Mouse (Mus musculus) liver, adult 2 months (tissue): ENCODE measurements around the gene Cerk. TPM values are rescaled to one million over a fixed set of nuclear protein-coding genes. Genes with fewer than 3 reads are reported as not detected.
A peak's percentile ranks its signal among the peaks of the same experiment; 100 is the strongest.

ENCODE experiments used
- DNase-seq: peaks from one replicate; pipeline ENCODE4 v3.0.0-alpha.2; 2011; ENCODE audit warnings: low read depth, low spot score; ENCODE audit errors: extremely low read depth
- H3K27ac ChIP-seq: fragments of 200-500 bp; replicated peaks from 2 replicates; pipeline ENCODE4 v1.5.1; 2012; ENCODE audit warnings: low read depth, mild to moderate bottlenecking, control low read depth, inconsistent platforms, low read length; ENCODE audit not compliant: insufficient read depth
- H3K27me3 ChIP-seq: fragments of 200-500 bp; 2 replicates; pipeline ENCODE4 v1.6.1; 2012; ENCODE audit warnings: mild to moderate bottlenecking, moderate library complexity, low read length, inconsistent platforms; ENCODE audit not compliant: control insufficient read depth, insufficient read depth
- H3K36me3 ChIP-seq: fragments of 200-500 bp; 2 replicates; pipeline ENCODE4 v1.6.1; 2012; ENCODE audit warnings: low read length, inconsistent platforms; ENCODE audit not compliant: control insufficient read depth, insufficient read depth
- H3K4me1 ChIP-seq: fragments of 200-500 bp; 2 replicates; pipeline ENCODE4 v1.6.1; 2011; ENCODE audit warnings: low read length; ENCODE audit not compliant: control insufficient read depth, insufficient read depth
- H3K4me3 ChIP-seq: fragments of 200-500 bp; 2 replicates; pipeline ENCODE4 v1.5.1; 2011; ENCODE audit warnings: low read depth, mild to moderate bottlenecking, control low read depth, low read length, moderate library complexity; ENCODE audit not compliant: insufficient read depth
- H3K79me2 ChIP-seq: fragments of 200-500 bp; 2 replicates; pipeline ENCODE4 v1.6.1; 2012; ENCODE audit warnings: inconsistent platforms, mild to moderate bottlenecking, low read length, moderate library complexity; ENCODE audit not compliant: control insufficient read depth, insufficient read depth
- H3K9ac ChIP-seq: fragments of 200-500 bp; 2 replicates; pipeline ENCODE4 v1.6.1; 2012; ENCODE audit warnings: low read depth, mild to moderate bottlenecking, control low read depth, inconsistent platforms, low read length
- CTCF ChIP-seq: fragments of 200-500 bp; IDR thresholded peaks from 2 replicates; pipeline ENCODE4 v1.5.1; 2011; ENCODE audit warnings: low read depth, low read length, control low read depth
- POLR2A ChIP-seq: fragments of 200-500 bp; IDR thresholded peaks from 2 replicates; pipeline ENCODE4 v1.6.1; 2011; ENCODE audit warnings: low read length, control low read depth; ENCODE audit not compliant: insufficient read depth; ENCODE audit errors: extremely low read depth
- WGBS: fragments of 180-500 bp; shearing (Covaris S2); methylation state at CpG from one replicate; pipeline ENCODE4 v1.1.7; 2018; 5-methylcytosine and 5-hydroxymethylcytosine counted together
- polyA plus RNA-seq: library from polyadenylated mRNA; depleted of rRNA; stranded (reverse); fragments of >200 nt; gene quantifications from 2 replicates; pipeline ENCODE4 v1.2.3, GENCODE M21; 2012
- total RNA-seq: library from RNA; depleted of rRNA; stranded (reverse); fragments of >200 nt; gene quantifications from 2 replicates; pipeline ENCODE4 v1.2.3, GENCODE M21; 2014

The Cerk gene
- total and polyA plus RNA-seq, 2 experiments = 2.7 to 3.0 TPM

DNA sequence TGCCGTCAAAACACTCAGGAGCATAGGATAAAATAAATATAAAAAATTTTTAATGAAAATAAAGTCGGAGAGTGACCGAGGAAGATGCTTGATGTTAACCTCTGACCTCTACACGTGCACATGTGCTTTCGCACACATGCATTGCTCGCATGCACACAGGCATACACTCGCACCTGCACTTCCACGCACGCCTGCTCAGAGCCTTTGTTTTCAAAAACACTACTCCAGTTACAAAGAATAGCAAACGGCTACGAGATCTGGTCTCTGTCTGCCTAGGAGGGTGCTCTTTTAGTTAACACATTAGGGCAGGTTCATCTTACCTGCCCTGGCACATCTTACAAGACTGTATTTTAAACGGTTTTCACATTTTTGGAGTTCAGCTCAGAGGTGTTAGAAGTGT, 14.6 kb downstream of the Cerk start:
- Histone ChIP-seq H3K27me3 (no peaks in the 10 kb centered on the region), H3K27ac (no peak overlapping the region), H3K9ac (no peak overlapping the region), H3K36me3 (no peaks in the 10 kb centered on the region), H3K4me3 (no peak overlapping the region), H3K4me1 (peaks cover 15% of the 10 kb centered on the region), H3K79me2 (no peaks in the 10 kb centered on the region; the same call in 1 of the 2 replicates)
- TF ChIP-seq POLR2A (no peak), CTCF (no peak)
- 90% methylated on average over 12 of the region's 12 CpGs for WGBS
- no peak for DNase-seq

DNA sequence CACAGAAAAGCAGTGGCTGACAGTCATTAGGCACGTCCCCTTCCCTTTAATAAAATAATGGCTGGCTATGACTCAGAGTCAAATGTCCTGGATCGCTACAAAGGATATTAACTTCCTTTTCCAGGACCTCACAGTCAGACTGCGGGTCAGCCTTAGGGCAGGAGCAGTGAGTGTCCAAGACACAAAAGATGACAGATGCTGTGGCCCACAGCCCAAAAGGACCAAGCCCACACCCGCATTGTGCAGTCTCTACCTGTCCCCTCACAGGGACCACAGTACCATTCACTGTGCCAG, 16.2 kb downstream of the Cerk start:
- H3K27me3 ChIP-seq = no peaks in the 10 kb centered on the region
- H3K36me3 ChIP-seq = no peaks in the 10 kb centered on the region
- H3K79me2 ChIP-seq = no peaks in the 10 kb centered on the region; the same call in 1 of the 2 replicates
- peak; percentile 41 for DNase-seq
- H3K9ac ChIP-seq = no peak overlapping the region
- H3K4me3 ChIP-seq = no peak overlapping the region
- TF ChIP-seq CTCF (no peak), POLR2A (no peak)
- peaks cover 6% of the 10 kb centered on the region for H3K4me1 ChIP-seq
- WGBS = 71% methylated on average over 4 of the region's 4 CpGs
- H3K27ac ChIP-seq = peak overlapping the region; percentile 35

DNA sequence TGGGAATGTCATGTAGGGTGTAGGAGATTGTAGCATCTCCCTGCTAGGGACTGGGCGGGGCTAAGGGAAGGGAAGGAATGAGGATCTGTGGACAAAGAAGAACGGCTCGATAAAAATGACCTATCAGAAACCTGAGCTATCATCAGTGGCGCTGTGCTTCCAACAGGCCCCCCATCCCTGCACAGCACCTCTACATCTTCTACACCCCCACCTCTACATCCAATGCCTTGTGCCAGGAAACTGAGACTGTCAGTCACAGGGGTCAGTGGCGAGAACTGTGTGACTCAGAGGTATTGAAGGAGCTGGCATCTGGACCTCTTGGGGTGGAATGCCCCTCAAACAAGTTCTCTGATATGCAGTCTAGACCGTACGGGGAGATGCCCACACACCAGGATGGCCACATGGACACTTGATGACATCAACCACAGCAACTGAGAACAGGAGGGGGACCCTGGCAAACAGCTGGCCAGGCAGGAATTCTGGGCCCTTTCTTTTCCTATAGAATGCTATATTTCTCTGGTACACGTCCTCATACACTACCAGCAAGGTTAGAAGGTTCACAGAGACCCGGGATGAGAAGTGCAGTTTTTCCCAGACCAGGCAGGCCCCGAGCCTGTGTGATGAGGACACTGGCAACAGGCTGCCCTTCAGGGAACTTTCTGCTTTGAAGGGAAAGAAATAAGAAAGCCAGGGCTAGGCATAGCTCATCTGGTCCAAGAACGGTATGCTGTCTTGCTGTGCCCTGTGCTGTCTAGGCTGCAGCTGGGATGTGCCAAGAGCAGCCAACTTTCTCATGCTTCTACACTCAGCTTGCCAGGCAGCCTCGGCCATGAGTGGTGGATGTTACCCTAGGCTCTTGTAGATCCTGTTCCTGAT, 16.8 kb downstream of the Cerk start:
- H3K27me3 ChIP-seq = no peaks in the 10 kb centered on the region
- H3K9ac ChIP-seq = no peak overlapping the region
- H3K4me3 ChIP-seq = no peak overlapping the region
- peak overlapping the region; percentile 32 for H3K27ac ChIP-seq
- WGBS = 73% methylated on average over 12 of the region's 12 CpGs
- H3K36me3 ChIP-seq = no peaks in the 10 kb centered on the region
- no peaks in the 10 kb centered on the region; the same call in 1 of the 2 replicates for H3K79me2 ChIP-seq
- peaks cover 6% of the 10 kb centered on the region for H3K4me1 ChIP-seq
- no peak for DNase-seq
- no peak for TF ChIP-seq POLR2A
- no peak for TF ChIP-seq CTCF

DNA sequence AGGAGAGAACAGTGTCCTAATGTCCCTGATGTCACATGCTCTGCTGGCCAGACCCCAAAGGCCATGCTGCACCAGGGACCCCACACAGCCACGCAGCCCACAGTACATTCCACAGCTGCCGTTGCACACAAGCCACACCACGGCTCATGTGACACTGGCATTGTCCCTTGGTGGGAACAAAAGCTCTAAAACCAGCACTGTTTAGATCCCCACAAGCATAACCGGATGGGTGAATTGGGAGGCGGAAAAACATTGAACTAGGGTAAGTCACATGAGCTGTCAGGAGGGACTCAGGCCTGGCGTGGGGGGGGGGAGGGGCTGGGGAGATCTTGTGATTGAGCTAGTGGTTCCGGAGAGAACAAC, 17.5 kb downstream of the Cerk start:
- TF ChIP-seq POLR2A (no peak), CTCF (no peak)
- Histone ChIP-seq H3K4me3 (no peak overlapping the region; the same call in 1 of the 2 replicates), H3K9ac (no peak overlapping the region), H3K4me1 (peaks cover 6% of the 10 kb centered on the region), H3K27me3 (no peaks in the 10 kb centered on the region), H3K79me2 (no peaks in the 10 kb centered on the region; the same call in 1 of the 2 replicates), H3K36me3 (no peaks in the 10 kb centered on the region), H3K27ac (peak overlapping the region; percentile 61)
- WGBS = 76% methylated on average over 7 of the region's 7 CpGs
- no peak for DNase-seq

DNA sequence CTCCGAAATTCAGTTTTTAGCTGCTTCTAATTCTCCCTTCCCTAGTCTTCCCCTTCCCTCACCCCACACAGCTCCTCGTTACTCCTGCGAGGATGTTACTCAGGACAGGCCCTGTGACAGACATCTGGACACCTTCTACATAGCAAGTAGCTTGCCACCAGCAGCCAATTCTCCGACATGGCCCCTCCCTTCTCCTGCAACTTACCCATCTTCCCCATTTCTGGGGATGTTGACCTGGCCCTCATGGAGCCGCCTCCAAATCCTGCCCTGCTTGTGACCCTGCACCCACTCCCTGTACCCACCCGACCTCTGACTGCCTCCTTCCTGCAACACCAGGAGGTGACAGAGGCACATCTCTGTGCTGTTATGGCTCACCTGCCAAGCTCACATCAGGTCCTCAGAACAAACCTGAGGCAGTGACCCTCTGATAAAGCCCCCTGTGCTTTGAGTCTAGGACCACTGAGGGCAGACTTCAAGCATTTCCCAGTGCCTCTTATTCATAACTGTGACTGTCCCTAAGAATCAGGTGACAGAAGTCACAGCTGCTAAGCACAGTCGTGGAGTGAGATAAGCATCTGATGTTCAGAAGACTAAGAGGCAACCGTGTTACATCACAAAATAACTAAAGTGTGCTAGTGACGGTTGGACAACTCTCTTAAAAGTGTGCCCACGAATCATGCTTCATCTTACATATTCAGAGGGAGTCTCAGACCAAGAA, 18.0 kb downstream of the Cerk start:
- Histone ChIP-seq H3K79me2 (no peaks in the 10 kb centered on the region; the same call in 1 of the 2 replicates), H3K36me3 (no peaks in the 10 kb centered on the region), H3K27ac (peak overlapping the region; percentile 61), H3K4me1 (peaks cover 3% of the 10 kb centered on the region; the same call in 1 of the 2 replicates), H3K9ac (no peak overlapping the region), H3K4me3 (no peak overlapping the region), H3K27me3 (no peaks in the 10 kb centered on the region)
- DNase-seq = no peak
- no peak for TF ChIP-seq CTCF
- TF ChIP-seq POLR2A = no peak
- WGBS = 75% methylated on average over 10 of the region's 10 CpGs
